Mouse (Mus musculus): ENCODE measurements around the gene Thrsp.

Gene Thrsp

DNA sequence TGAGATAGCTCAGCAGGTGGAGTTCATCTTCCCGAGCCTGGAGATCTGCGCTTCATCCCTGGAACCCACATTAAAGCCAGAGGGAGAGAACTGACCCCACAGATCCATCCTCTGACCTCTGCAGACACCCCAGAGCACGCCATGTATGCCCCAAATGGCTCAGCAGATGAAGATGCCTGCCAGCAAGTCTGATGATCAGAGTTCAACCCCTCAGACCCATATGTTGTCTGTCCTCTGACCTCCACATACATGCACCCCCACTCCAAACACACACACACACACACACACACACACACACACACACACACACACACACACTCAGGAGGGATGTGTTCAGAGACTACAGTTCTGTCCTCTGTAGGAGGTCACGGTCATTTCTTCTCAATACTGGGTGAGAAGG, 1.1 kb downstream of the Thrsp start:
- no peak for DNase-seq (ENCODE audit: low spot score in 2 of 2)

DNA sequence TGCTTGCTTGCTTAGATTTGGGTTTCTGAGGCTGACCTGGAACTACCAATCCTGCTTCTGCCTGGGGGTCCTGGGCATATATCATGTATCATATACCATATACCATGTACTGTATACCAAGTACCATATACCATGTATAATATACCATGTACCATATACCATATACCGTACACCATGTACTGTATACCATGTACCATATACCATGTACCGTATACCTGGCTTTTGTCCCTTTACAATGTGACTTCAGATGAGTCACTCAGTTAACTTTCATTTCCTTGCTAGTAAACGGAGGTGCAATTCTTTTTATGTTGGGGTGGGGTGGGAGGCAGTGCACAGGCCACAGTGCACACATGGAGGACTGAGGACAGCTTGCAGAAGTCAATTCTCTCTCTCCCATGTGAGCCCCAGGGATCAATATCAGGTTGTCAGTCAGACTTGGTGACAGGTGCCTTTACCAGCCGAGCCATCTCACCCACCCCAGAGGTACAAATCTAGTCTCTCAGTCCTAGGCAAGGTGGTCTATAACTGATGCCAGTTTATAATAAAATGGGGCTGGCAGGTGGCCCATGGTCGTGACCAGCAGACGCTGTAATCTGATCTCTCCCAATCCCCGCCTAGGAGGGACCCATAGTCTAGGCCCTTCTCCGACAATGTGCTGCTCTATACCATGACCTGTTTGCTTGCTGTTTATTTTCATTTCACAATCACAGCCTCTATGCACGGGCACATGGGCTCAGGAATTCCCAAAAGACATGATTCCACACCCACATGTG, 2.4 kb downstream of the Thrsp start:
- no peak for DNase-seq (ENCODE audit: low spot score in 2 of 2)

DNA sequence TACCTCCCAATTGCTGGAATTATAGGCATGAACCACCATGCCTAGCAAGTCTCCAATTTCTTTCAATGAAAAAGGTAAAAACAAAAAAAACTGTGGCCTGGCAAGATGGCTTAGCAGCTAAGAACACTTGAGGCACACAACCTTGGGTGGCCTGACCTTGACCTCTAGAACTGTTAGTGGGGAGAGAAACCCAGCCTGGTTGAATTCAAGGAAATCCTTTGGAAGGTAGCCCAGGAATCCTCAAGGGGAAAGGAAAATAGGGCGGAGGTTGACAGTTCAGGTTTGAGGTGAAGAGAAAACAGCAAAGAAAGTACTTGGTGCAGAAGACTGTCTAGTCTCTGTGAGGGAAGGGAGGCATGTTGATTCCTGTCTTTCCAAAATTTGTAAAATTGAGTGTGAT, 3.1 kb downstream of the Thrsp start:
- no peak for DNase-seq (ENCODE audit: low spot score in 2 of 2)

DNA sequence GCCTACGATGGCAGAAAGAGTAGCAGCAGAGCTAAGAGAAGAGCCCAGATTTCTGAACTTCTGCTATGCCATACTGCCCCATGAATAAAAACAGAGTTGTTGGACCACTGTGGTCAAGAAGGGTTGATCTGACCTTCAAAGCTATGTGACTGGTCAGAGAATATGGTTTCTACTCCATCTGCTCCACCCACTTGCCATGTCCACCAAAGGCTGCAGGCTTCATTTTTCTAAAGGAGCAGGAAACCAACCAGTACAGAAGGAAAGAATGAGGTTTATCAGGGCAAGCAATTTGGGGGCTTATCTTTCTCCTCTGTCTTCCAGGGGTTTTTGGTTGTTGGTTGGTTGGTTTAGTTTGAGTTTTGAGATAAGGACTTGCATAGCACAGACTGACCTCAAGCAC, 3.5 kb downstream of the Thrsp start:
- DNase-seq (ENCODE audit: low spot score in 2 of 2) = no peak

DNA sequence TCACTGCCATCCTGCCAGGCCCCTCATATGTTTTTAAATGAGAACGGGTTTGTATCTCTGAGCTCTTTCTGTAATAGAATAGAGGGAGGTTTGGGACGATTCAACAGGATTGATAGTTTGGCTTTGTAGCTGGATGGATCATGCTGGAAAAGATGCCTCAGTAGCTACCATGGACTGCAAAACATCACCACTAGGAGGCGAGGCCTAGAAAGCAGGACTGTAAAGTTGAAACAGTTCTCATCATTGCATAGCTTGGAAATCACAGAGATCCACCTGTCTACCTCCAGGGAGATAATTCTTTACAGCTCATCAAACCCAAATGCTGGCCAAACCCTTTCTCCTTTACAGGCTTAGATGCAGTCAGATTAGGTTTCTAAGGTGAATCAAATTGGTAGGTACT, 6.0 kb downstream of the Thrsp start:
- DNase-seq (ENCODE audit: low spot score in 2 of 2) = no peak

DNA sequence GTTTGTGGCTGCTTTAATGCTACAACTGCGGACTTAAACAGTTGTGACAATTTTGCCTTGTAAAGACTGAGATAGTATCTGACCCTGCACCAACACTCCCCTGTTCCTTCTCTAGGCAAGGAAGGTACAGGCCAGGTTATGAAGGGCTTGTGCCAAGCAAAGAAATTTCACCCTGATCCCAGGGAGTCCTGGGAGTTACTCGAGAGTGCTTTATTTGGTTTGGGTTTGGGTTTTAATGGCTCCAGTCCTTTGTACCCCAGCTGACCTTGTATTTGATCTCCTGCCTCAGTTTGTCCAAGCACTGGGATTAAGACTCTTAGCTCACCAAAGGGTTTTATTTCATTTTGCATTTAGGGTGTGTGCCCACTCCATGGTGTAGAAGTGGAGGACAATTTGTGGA, 6.4 kb downstream of the Thrsp start:
- no peak for DNase-seq (ENCODE audit: low spot score in 2 of 2)

DNA sequence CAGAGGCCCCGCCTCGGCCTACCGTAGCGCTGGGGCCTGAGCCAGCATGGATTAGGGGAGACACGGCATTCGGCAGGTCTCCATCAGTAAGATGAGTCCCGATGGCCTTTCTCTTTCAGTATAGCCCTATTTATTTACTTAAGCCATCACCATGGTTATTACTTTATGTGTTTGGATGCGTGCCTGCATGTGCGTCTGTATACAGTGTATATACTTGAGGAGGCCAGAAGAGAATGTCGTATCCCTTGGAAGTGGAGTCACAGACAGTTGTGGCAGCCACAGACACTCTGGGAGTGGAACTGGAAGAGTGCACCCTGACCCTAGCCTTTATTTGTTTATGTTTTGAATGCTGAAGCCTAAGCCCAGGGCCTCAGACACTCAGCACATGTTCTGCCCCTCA, 10.4 kb downstream of the Thrsp start:
- DNase-seq (ENCODE audit: low spot score in 2 of 2) = no peak

DNA sequence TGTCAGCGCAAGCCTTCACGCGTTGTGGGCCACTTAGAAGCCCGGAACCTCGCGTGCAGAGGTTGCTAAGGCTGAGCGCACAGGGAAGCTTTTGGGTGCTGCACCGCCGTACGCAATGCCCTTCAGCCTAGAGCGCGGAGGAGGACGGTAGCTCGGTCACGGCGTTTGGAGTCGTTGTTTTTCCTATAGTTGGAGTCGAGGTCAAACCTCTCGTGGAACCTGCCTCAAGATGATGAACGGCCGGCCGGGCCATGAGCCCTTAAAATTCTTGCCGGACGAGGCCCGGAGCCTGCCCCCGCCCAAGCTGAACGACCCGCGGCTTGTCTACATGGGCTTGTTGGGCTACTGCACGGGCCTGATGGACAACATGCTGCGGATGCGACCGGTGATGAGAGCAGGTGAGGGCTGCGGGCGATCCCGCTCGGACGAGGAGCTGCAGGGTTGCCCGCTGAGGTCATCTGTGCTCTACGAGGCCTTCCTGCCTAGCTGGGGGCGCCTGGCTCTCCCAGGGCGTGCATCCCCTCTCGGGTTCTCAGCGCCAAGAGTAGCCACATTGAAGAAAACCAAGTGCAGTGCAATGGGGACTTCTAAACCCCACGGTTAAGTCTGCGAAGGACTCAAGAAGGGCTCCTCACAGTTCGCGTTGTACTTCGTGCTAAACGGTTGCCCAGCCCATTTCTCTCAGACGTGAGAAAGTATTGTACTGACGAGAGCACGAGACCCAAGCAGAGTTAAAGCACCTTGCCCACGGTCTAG, 17.4 kb downstream of the Thrsp start, which contains the start of gene Ndufc2:
Ndufc2 (plus strand) TSS at position 44 of the 756 bp plus-strand sequence.
- peak; percentile 78 to 90 for DNase-seq (ENCODE audit: low spot score in 2 of 2)

DNA sequence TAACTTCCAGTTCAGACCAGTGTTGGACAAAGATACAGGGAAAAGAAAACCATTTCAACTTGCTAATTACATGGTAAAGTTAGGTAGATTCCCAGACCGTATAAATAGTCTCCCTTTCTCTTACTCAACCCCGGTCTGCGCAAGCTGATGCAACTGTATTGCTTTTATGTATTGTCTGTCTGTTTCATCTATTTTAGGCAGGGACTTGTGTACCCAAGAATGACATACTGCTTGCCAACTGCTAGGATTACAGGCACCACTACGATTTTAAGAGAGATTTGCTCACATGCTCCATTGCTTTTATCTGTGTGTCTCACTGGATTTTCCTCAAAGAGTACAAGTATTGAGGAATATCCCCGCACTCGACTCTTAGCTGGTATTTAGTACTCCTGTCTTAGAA, 18.6 kb downstream of the Thrsp start:
- DNase-seq (ENCODE audit: low spot score in 2 of 2) = no peak

DNA sequence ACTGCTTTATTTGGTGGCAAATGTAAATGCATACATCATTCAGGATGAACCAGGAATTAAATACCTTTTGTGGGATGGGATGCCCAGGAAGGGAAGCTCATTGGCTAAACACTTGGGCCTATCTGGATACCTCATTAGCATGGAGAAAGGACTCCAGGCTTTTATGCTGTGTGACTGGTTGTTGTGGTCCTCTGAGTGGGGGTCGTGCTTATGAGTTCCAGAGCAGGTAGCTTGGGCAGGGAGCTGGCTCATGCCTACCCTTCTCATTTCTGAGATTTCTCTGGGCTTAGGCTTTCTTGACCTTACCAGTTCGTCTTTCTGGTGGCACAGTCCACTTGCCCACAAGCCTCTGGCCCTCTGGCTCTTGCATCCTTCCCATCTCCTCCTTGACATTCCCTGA, 23.2 kb downstream of the Thrsp start:
- no peak for DNase-seq (ENCODE audit: low spot score in 2 of 2)

DNA sequence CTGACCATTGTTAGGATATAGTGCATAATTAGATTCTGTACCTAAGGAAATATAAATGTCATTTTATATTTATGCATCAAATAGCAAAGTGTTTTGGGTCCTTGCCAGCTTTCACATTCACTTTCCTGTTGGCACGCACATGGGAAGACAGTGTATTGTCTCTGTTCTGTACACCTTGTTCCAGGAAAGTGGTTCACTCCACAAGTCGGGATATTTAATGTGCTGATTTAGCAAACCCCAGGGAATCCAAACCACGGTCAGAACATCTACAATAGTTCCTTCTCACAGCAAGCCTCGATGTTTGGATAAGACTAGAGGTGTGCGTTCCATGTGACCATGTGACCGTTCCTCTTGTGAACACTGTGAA, 25.5 kb downstream of the Thrsp start:
- DNase-seq (ENCODE audit: low spot score in 2 of 2) = no peak

DNA sequence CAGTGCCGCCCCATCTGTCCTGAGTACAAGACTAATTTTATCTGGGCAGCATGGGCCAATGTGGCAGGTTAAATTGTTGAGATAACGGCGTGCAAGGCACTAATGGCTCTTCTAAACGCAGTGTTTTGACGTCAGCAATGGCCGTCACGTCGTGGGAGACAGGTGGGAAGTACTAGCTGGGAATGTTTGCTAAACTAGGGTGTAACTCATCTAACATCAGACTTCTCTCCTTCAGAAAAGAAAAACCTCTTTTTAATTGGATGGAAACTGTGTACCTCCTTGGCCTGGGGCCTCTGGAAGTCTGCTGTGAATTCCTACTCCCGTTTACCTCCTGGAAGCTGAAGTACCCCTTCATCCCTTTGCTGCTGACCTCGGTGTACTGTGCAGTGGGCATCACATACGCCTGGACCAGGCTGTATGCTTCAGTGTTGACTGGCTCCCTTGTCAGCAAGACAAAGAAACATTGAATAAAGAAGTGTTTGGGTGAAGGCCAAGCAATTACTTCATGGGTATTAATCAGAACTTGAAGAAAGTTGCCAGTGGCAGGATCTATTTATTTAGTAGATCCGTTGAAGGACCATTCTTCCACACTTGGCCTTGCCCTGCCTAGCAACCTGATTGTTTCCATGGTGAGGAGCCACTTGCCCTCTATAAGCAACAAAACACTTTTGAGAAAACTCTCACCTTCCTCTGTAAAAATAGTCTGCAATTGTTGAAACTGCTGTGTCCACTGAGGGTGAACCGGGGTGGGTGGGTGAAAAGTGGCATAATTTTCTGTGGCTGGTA, 26.0 kb downstream of the Thrsp start:
- no peak for DNase-seq (ENCODE audit: low spot score in 2 of 2)

DNA sequence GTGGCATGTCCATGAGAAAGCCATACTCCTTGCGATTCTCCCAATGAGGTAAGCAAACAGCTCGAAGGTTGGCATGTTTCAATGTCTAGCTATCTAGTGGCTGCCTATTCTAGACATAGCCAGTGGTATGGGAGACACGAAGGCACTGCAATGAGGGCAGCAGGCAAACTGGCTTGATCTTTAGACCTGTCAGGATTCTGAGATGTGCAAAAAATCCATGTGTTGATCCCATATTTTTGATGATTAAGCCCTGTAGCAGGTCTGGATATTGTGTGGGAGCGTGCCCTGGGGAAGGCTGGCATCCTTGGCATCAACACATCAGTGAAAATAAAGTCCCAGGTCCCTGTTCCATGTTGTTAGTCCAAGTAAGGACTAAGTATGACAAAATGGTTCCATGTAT, 29.0 kb downstream of the Thrsp start:
- no peak for DNase-seq (ENCODE audit: low spot score in 2 of 2)

DNA sequence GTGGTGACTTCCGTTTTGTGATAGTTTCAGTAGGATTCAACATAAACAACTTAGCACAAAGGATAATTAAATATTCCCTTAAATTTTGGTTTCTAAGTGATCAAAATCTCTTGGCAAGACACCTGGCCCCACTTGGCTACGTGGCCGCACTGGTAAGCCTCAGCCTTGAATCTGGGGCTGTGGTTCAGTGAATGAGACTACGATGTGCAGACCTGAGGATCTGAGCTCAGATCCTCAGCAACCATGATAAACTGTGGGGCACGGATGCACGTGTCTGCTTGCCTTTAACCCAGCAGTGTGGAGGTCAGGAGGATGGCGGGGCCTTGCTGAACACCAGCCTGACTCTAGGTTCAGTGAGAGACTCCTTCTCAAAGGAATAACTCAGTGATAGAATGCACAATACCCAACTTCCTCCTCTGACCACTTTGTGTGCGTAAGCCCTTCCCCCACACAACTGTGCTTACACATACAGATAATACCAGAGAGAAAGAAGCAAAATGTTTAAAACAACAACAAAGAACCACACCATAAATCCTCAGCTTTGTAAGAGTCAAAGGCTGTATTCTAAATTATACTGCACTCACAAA, 29.9 kb downstream of the Thrsp start:
- no peak for DNase-seq (ENCODE audit: low spot score in 2 of 2)

DNA sequence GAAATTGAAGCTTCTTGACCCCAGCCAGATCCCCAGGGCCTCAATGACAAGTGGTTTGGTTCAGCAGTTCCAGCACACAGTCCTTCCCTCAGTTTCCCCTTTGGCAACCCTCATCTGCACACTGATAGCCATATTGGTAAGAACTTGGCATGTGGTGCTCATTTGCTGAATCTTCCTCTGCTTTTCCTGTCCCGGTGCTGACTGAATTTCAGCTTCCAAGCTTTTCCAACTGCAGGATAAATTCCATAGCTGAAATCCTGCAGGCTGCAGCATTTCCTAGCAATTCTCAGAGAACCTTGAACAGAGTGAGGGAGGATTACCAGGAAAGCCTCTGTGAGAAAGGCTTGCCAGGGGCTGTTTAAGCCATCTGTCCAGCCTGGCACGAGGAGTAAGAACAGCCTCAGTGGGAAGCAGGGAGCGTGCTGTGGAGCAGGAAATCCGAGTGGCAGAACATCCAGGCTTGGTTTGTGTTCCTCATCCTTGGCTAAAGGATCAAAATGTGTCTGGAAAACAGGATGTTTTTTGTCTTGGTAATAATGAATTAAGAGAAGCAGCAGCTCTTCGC, 30.6 kb downstream of the Thrsp start:
- no peak for DNase-seq (ENCODE audit: low spot score in 2 of 2)

DNA sequence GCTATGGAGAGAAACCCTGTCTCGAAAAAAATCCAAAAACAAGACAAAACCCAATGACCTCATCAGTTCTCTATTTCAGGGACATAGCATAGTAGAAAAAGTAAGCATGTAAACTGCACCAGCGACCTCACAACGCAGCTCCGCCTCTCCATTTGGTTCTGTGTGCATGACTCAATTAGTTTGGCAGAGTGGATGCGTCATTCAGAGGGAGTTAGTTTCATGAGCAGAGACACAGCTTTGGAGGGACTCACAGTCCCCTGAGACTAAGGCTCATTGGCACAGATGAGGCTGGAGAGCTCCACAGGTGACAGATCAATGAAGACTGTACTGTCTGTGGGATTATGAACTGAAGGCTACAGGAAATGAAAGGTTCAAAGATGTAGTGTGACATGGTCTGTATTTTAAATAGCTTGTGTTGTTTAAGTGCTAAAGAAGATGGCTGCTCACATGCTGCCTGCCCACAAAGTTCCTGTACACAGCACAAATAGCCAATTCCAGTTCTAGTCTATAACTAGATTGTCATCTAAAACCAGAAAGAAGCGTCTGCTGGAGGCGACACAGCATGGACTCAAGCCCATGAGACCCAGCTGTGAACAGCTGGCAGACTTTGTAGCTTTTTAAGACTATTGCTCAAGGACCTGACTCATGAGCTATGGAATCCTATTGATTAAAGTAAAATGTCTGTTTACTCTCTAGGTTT, 31.3 kb downstream of the Thrsp start:
- no peak for DNase-seq (ENCODE audit: low spot score in 2 of 2)

DNA sequence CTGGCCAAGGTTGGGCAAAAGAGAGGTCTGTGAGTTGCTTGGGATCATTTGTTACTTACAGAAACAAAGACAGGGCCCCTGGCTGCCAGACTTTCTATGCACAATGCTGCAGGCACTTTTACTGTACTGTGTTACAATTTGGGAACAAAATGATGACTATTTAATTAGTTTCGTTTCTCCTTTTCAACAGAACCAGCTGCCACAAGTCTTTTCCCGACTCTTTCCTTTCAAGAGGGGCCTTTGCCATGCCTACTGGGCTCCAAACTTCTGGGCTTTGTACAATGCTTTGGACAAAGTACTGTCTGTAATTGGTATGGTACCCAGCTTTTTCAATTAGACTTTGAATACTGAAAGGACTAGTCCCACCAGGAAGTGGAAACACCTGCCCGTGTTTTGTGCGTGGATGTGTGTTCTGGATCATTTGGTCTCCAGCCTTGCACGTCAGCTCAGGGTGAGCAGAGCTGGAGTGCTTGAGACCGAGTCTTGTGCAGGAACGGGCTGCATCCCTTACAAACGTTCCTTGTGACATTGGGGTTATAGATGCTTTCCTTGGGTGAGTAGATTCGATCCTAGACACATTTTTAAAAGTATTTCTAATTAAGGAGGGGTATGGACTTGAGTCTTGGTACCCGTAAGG, 33.9 kb downstream of the Thrsp start:
- no peak for DNase-seq (ENCODE audit: low spot score in 2 of 2)

DNA sequence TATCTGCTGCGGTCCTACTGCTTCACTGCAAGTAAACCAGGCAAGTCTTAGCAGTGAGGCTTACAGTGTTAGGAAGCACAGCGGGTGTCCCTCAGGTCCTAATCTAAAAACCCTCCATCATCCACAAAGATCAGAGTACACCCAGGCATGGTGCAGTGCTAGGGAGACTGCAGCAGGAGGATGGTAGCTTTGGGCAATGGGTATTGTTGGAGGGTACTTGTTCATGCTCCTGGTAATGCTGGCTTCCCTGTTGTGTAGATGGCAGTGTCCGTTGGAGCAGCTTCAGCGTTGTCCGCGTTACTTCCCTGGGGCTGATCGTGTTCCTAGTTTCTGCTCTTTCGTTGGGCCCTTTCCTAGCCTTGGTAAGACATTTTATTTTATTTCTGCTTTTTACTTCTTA, 34.9 kb downstream of the Thrsp start:
- no peak for DNase-seq (ENCODE audit: low spot score in 2 of 2)

DNA sequence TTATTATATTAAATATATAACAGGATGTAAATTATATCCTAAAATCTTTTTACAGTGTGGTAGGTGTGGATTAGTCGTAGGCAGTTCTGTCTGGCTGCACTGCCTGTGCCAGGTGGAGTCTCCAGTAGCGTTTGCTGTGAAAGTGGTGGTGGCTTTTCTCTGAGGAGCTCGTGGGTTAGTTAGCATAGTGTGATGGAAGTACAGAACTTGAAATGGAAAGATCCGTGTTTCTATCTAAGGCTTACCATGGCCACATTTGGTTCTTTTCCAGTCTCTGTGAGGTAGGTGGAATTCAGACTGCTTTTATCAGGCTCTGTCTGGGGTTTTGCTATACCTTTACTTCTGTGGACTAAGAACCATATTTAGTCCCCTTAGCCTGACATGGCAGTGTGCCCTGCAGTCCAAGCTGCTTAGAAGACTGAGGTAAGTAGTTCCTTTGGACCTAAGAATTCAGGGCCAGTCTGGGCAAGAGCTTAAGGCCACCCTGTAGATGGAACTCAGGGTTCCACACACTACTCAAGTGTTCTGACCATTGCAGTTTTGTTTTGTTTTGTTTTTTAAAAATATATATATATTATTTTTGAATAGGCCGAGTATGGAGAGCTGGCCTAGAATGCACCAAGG, 36.9 kb downstream of the Thrsp start:
- DNase-seq (ENCODE audit: low spot score in 2 of 2) = no peak

DNA sequence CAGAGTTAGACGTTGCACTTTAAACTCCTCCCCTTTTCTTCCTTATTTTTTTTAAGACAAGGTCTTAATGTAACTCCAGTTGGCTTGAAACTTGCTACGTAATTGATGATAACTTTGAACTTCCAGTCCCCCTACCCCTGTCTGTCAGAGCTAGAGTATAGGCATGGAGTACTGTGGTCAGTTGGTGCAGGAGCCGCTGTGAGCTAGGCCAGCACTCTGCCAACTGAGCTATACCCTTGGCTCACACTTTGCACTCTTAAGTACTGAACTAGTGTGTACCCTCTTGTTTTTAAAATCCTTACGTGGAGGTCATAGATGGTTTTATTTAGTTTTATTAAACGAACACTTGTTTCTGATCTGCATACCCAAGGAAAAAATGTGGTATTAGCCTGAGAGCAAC, 38.2 kb downstream of the Thrsp start:
- DNase-seq (ENCODE audit: low spot score in 2 of 2) = no peak
